Comparison of ENCODE assay signal across 9 mouse cellular contexts in genomic region chr13:28757846-28758522, GRCm38 (mm10).
A peak's percentile ranks its signal among the peaks of the same experiment; 100 is the strongest.
DNase-seq lines count a peak whose midpoint lies in the region; ATAC-seq and TF ChIP-seq lines count a peak whose summit lies in the region.
"Had no signal": no experiment of that assay in that cellular context is flagged by ENCODE, and none has a peak within 500 bp of the region (broad histone marks: within the 10 kb centered on the region; RNA-seq: fewer than 3 reads in every experiment).

No protein-coding gene starts in this region.

- ATAC-seq in intestine, embryonic 14.5 days (replicated peaks; ENCODE audit: low FRiP score, low TSS enrichment, low read depth), result peak; percentile 86

- H3K36me3 ChIP-seq in ES-E14 (ENCODE audit: control insufficient read depth, insufficient read depth, low read length, poor library complexity, severe bottlenecking), result no peaks in the 10 kb centered on the region
- H3K36me3 ChIP-seq in intestine, embryonic 14.5 days (ENCODE audit: control insufficient read depth, insufficient read depth, low read length), result no peaks in the 10 kb centered on the region
- no peaks in the 10 kb centered on the region for H3K36me3 ChIP-seq in midbrain, embryonic 10.5 days

- no peak overlapping the region for H3K27ac ChIP-seq in ES-E14 (ENCODE audit: insufficient read depth, low read depth, low read length, poor library complexity, severe bottlenecking)
- peak overlapping the region; percentile 93 for H3K27ac ChIP-seq in intestine, embryonic 14.5 days (ENCODE audit: low read depth)
- H3K27ac ChIP-seq in midbrain, embryonic 10.5 days (replicated peaks), result peak overlapping the region; percentile 85

- H3K4me1 ChIP-seq in ES-E14 (ENCODE audit: control insufficient read depth in 2 of 2, insufficient read depth in 2 of 2, low read length in 2 of 2, poor library complexity in 1 of 2), result peaks cover 7 to 12% of the 10 kb centered on the region in 2 experiments; a peak in 3 of 4 replicates
- H3K4me1 ChIP-seq in intestine, embryonic 14.5 days (replicated peaks; ENCODE audit: control insufficient read depth, insufficient read depth, low read length), result peaks cover 30% of the 10 kb centered on the region
- peaks cover 55% of the 10 kb centered on the region for H3K4me1 ChIP-seq in midbrain, embryonic 10.5 days

- no peaks in the 10 kb centered on the region for H3K27me3 ChIP-seq in intestine, embryonic 14.5 days (replicated peaks; ENCODE audit: control insufficient read depth, insufficient read depth, low read length)
- no peaks in the 10 kb centered on the region for H3K27me3 ChIP-seq in midbrain, embryonic 10.5 days (ENCODE audit: low read depth, poor library complexity, severe bottlenecking)

- peak overlapping the region; percentile 49 for H3K9ac ChIP-seq in ES-E14 (ENCODE audit: insufficient read depth, low read depth, low read length, poor library complexity, severe bottlenecking)
- peak overlapping the region; percentile 47 for H3K9ac ChIP-seq in intestine, embryonic 14.5 days (ENCODE audit: low read length)

- H3K9me3 ChIP-seq in ES-E14 (ENCODE audit: control insufficient read depth, insufficient read depth, low read depth, low read length), result no peaks in the 10 kb centered on the region
- no peaks in the 10 kb centered on the region for H3K9me3 ChIP-seq in intestine, embryonic 14.5 days (ENCODE audit: control insufficient read depth, low read length)
- no peaks in the 10 kb centered on the region for H3K9me3 ChIP-seq in midbrain, embryonic 10.5 days (replicated peaks)

- in situ Hi-C loops in ES-E14 (cut with MboI; ENCODE audit: low sequenced_read_pairs in 2 of 2, unreplicated experiment in 2 of 2), result no loop called here

- DNase-seq in ES-E14 (ENCODE audit: low read depth, low spot score), result no peak
- DNase-seq in embryo, embryonic 10.5 days (ENCODE audit: low spot score), result peak; percentile 85
- DNase-seq in gastrocnemius, postnatal 25 days, result peak; percentile 88
- DNase-seq in intestine, embryonic 14.5 days (ENCODE audit: low spot score), result peak; percentile 86
- DNase-seq in left cerebral cortex, postnatal 4 days, result peak; percentile 57
- DNase-seq in midbrain, embryonic 10.5 days (ENCODE audit: low spot score), result peak; percentile 52
- DNase-seq in skeletal muscle tissue, adult 2 months (ENCODE audit: low read depth, low spot score), result peak; percentile 92
- peak; percentile 75 for DNase-seq in urinary bladder, postnatal 4 days (ENCODE audit: low spot score in 2 of 2)

- 2% methylated on average over 13 of the region's 13 CpGs for WGBS in intestine, embryonic 14.5 days
- under 1% methylated on average over 13 of the region's 13 CpGs for WGBS in midbrain, embryonic 10.5 days

- peak overlapping the region; percentile 57 for H3K4me2 ChIP-seq in intestine, embryonic 14.5 days (ENCODE audit: low read length)

- H3K4me3 ChIP-seq in ES-E14 (ENCODE audit: insufficient read depth in 1 of 2, low read depth in 1 of 2, low read length in 2 of 2, poor library complexity in 1 of 2, severe bottlenecking in 1 of 2), result peak overlapping the region; percentile 27 to 54
- H3K4me3 ChIP-seq in intestine, embryonic 14.5 days (ENCODE audit: low read depth, low read length), result peak overlapping the region; percentile 29
- peak overlapping the region; percentile 49 for H3K4me3 ChIP-seq in midbrain, embryonic 10.5 days
- H3K4me3 ChIP-seq: erythroblast, embryonic 14.5 days had no signal

- intact Hi-C loops in left cerebral cortex, postnatal 4 days (cut with DNase I), result no loop called here

TF ChIP-seq in ES-E14, 5 proteins besides CTCF, POLR2A, EP300 and RAD21:
- TF ChIP-seq ZC3H11A (IDR thresholded peaks at IDR 0.05; ENCODE audit: borderline replicate concordance, low read depth, low read length), result no peak
- no peak for TF ChIP-seq CHD2 (IDR thresholded peaks at IDR 0.05; ENCODE audit: low read depth, low read length)
- TF ChIP-seq HCFC1 (IDR thresholded peaks at IDR 0.05; ENCODE audit: borderline replicate concordance, insufficient read depth, low read length), result no peak
- TF ChIP-seq MAFK (IDR thresholded peaks at IDR 0.05; ENCODE audit: insufficient read depth, low read depth, low read length), result no peak
- TF ChIP-seq ZNF384 (IDR thresholded peaks at IDR 0.05; ENCODE audit: low read depth, low read length), result no peak
TF ChIP-seq in ES-E14: peak in this region for 0.
